Mouse (Mus musculus): Measurements from ENCODE around the gene Taf8.

DNA sequence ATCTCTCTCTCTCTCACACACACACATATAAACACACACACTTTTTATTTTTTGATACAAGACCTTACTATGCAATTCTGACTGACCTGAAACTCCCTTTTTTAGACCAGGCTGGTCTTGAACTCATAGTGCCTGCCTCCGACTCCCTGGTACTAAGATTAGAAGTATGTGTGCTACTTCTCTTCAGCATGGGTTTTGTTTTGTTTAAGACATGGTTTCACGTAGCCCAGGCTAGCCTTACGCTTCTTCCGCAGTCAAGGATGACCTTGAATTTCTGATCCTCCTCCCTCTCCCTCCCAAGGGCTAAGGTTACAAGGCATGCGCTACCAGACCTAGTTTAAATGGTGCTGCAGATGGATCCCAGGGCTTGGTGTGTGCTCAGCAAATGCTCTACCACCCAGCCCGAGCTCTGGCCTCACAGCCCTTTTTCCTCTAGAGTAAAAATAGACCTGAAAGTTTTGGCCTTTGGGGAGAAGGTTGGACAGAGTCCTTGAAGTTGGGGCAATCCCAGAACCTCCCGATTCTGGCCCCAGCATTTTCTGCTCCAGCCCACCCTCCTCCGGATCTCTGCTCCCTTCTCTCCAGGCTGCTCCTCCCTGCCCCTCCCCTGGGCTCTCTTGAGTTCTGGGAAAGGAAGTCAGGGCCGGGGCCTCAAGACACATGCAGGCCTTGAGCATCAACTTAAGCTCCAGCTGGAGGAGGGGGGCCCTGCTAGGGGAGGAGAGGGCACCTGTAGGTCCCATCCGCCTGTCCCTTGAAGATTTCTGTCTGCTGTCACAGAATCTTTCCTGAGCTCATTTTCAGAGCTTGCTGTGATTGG is 11.1 kb upstream of the Taf8 start:
- no peak for TF ChIP-seq CTCF (IDR thresholded peaks at IDR 0.05; ENCODE audit: insufficient read depth, low read depth, low read length)
- TF ChIP-seq POLR2A (IDR thresholded peaks at IDR 0.05; ENCODE audit: insufficient read depth, low read depth, low read length) = no peak

Measured in olfactory bulb, adult 2 months (tissue).